Mouse (Mus musculus) hindbrain, embryonic 10.5 days (tissue): ENCODE data around the gene Dpep2nb. TPM values are rescaled to one million over a fixed set of nuclear protein-coding genes. Genes with fewer than 3 reads are reported as not detected.
A peak's percentile ranks its signal among the peaks of the same experiment; 100 is the strongest.
"Not testable (repeated sequence)": the region's sequence is repeated elsewhere in the genome, so short reads cannot be mapped to it uniquely, and the experiment has no call there.

Experiments used
- DNase-seq: peaks from one replicate; pipeline ENCODE4 v3.0.0-alpha.2; 2017; ENCODE audit warnings: low spot score
- H3K27ac ChIP-seq: fragments of 300-500 bp; sonication (generic); 2 replicates; pipeline ENCODE4 v1.5.1; 2016; ENCODE audit warnings: mild to moderate bottlenecking, moderate library complexity
- H3K27me3 ChIP-seq: fragments of 300-500 bp; sonication (generic); 2 replicates; pipeline ENCODE4 v1.6.1; 2016; ENCODE audit warnings: mild to moderate bottlenecking; ENCODE audit not compliant: poor library complexity, insufficient read depth, severe bottlenecking
- H3K36me3 ChIP-seq: fragments of 300-500 bp; sonication (generic); 2 replicates; pipeline ENCODE4 v1.6.1; 2016; ENCODE audit warnings: mild to moderate bottlenecking, moderate library complexity
- H3K4me1 ChIP-seq: fragments of 300-500 bp; sonication (generic); replicated peaks from 2 replicates; pipeline ENCODE4 v1.6.1; 2016; ENCODE audit warnings: mild to moderate bottlenecking
- H3K4me3 ChIP-seq: fragments of 300-500 bp; sonication (generic); 2 replicates; pipeline ENCODE4 v1.5.1; 2016; ENCODE audit warnings: mild to moderate bottlenecking, moderate library complexity
- H3K9me3 ChIP-seq: fragments of 300-500 bp; sonication (generic); 2 replicates; pipeline ENCODE4 v1.6.1; 2016; ENCODE audit warnings: mild to moderate bottlenecking, moderate library complexity
- WGBS: fragments of 180-500 bp; shearing (Covaris S2); methylation state at CpG from one replicate; pipeline ENCODE4 v1.1.7; 2016; 5-methylcytosine and 5-hydroxymethylcytosine counted together
- polyA plus RNA-seq: library from polyadenylated mRNA; unstranded; fragments of >200 nt; fragmentation: Nextera tagmentation; extraction: Ambion mirVana; gene quantifications from 2 replicates; pipeline ENCODE4 v1.2.1, GENCODE M21; 2016

The Dpep2nb gene
- polyA plus RNA-seq, 1 experiment from 2014 or later, result not detected

GRCm38 (mm10) chr8:106038721-106039120, 32.9 kb upstream of the Dpep2nb start:
- H3K4me3 ChIP-seq, result no peak overlapping the region
- H3K36me3 ChIP-seq, result peaks cover 27% of the 10 kb centered on the region
- WGBS, result 93% methylated on average over 10 of the region's 10 CpGs
- no peaks in the 10 kb centered on the region for H3K4me1 ChIP-seq
- H3K27ac ChIP-seq, result no peak overlapping the region
- H3K9me3 ChIP-seq, result no peaks in the 10 kb centered on the region
- no peaks in the 10 kb centered on the region for H3K27me3 ChIP-seq
- no peak for DNase-seq

GRCm38 (mm10) chr8:106022483-106022882, 16.7 kb upstream of the Dpep2nb start:
- no peaks in the 10 kb centered on the region for H3K4me1 ChIP-seq
- no peaks in the 10 kb centered on the region for H3K9me3 ChIP-seq
- H3K36me3 ChIP-seq, result peaks cover 38% of the 10 kb centered on the region
- no peak overlapping the region for H3K4me3 ChIP-seq
- no peaks in the 10 kb centered on the region for H3K27me3 ChIP-seq
- peak; percentile 70 for DNase-seq
- H3K27ac ChIP-seq, result no peak overlapping the region

- Histone ChIP-seq H3K27me3 (no peaks in the 10 kb centered on the region), H3K9me3 (no peaks in the 10 kb centered on the region), H3K4me3 (no peak overlapping the region), H3K4me1 (no peaks in the 10 kb centered on the region), H3K27ac (no peak overlapping the region), H3K36me3 (peaks cover 40% of the 10 kb centered on the region)
- DNase-seq, result no peak
- WGBS, result 95% methylated on average over 3 of the region's 3 CpGs
These were observed 12.3 kb upstream of the Dpep2nb start for GRCm38 (mm10) chr8:106018039-106018438.

GRCm38 (mm10) chr8:106017130-106017529, 11.4 kb upstream of the Dpep2nb start:
- Histone ChIP-seq H3K4me3 (no peak overlapping the region), H3K27ac (no peak overlapping the region), H3K4me1 (peaks cover under 1% of the 10 kb centered on the region), H3K9me3 (no peaks in the 10 kb centered on the region), H3K27me3 (no peaks in the 10 kb centered on the region), H3K36me3 (peaks cover 40% of the 10 kb centered on the region)
- no peak for DNase-seq
- WGBS, result 96% methylated on average over 7 of the region's 7 CpGs

DNA sequence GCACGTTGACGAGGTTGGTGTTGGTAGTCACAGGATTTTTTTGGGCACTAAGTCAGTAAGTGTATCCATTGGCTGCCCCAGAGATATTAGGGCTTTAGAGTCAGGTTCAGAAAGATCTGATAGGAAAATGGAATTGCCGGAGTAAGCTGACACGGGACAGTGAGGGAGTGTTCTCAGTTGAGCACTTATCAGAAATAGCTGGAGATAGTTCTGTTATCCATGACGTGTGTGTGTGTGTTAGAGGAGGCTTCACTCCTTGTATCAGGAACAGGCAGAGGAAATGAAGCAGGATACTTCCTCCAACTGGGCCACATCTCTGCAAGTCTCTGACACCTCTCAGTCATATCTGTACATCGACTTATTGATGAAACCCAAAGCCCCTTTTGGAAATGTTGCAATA, 10.5 kb upstream of the Dpep2nb start:
- Histone ChIP-seq H3K4me1 (peaks cover 6% of the 10 kb centered on the region), H3K36me3 (peaks cover 40% of the 10 kb centered on the region), H3K27me3 (no peaks in the 10 kb centered on the region), H3K9me3 (no peaks in the 10 kb centered on the region), H3K27ac (no peak overlapping the region), H3K4me3 (no peak overlapping the region)
- WGBS, result 93% methylated on average over 6 of the region's 6 CpGs
- no peak for DNase-seq

- peaks cover 33% of the 10 kb centered on the region for H3K36me3 ChIP-seq
- WGBS, result 84% methylated on average over 8 of the region's 8 CpGs
- not testable (repeated sequence) for H3K9me3 ChIP-seq, H3K27me3 ChIP-seq, DNase-seq
- H3K27ac ChIP-seq, result peak overlapping the region; percentile 93; the same call in 1 of the 2 replicates
- H3K4me3 ChIP-seq, result peak overlapping the region; percentile 100
- H3K4me1 ChIP-seq, result peaks cover 23% of the 10 kb centered on the region
These were observed 6.4 kb upstream of the Dpep2nb start for GRCm38 (mm10) chr8:106012203-106012602.

GRCm38 (mm10) chr8:106011643-106011986, 5.8 kb upstream of the Dpep2nb start, which contains the start of gene Ddx28:
Gene Ddx28 (minus strand): TSS chr8:106011882.
- WGBS, result 3% methylated on average over 6 of the region's 6 CpGs
- DNase-seq, result no peak
- H3K27ac ChIP-seq, result peak within 1 kb of the TSS; percentile 93

GRCm38 (mm10) chr8:106010748-106011642, 5.2 kb upstream of the Dpep2nb start:
- WGBS, result 2% methylated on average over 74 of the region's 74 CpGs
- Histone ChIP-seq H3K4me1 (peaks cover 23% of the 10 kb centered on the region), H3K27ac (peak overlapping the region; percentile 93)

More at GRCm38 (mm10) chr8:106011643-106011986, 5.8 kb upstream of the Dpep2nb start, which contains the start of gene Ddx28:
- Histone ChIP-seq H3K27me3 (no peaks in the 10 kb centered on the region), H3K9me3 (no peaks in the 10 kb centered on the region), H3K4me1 (peaks cover 23% of the 10 kb centered on the region), H3K4me3 (peak within 1 kb of the TSS; percentile 100), H3K36me3 (peaks cover 28% of the 10 kb centered on the region)

DNA sequence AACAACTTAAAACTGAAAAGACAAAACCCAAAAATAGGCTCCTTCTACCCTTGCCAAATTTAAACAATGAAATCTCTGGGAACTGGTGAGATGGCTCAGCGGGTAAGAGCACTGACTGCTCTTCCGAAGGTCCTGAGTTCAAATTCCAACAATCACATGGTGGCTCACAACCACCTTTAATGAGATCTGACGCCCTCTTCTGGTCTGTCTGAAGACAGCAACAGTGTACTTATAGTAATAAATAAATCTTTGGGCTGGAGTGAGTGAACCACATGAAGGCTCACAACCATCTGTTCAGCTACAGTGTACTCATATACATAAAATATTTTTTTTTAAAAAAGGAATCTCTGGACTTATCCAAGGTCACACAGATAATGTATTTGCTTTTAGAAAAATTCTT, 2.1 kb upstream of the Dpep2nb start:
- H3K4me1 ChIP-seq, result peaks cover 23% of the 10 kb centered on the region
- not testable (repeated sequence) for H3K27me3 ChIP-seq, H3K9me3 ChIP-seq, DNase-seq, H3K4me3 ChIP-seq, H3K27ac ChIP-seq
- WGBS, result 60% methylated on average over 3 of the region's 3 CpGs
- H3K36me3 ChIP-seq, result peaks cover 17% of the 10 kb centered on the region

More at GRCm38 (mm10) chr8:106010748-106011642, 5.2 kb upstream of the Dpep2nb start:
- Histone ChIP-seq H3K4me3 (peak overlapping the region; percentile 100), H3K27me3 (no peaks in the 10 kb centered on the region), H3K9me3 (no peaks in the 10 kb centered on the region), H3K36me3 (peaks cover 24% of the 10 kb centered on the region)
- peak; percentile 93 for DNase-seq

- 80% methylated on average over 3 of the region's 3 CpGs for WGBS
- no peak overlapping the region for H3K27ac ChIP-seq
These were observed 1.4 kb upstream of the Dpep2nb start for GRCm38 (mm10) chr8:106007135-106007534.

GRCm38 (mm10) chr8:106006413-106006812, 638 bp upstream of the Dpep2nb start:
- H3K4me1 ChIP-seq, result peaks cover 17% of the 10 kb centered on the region
- no peak for DNase-seq
- no peaks in the 10 kb centered on the region for H3K9me3 ChIP-seq
- no peaks in the 10 kb centered on the region for H3K27me3 ChIP-seq
- no peak overlapping the region for H3K27ac ChIP-seq
- 84% methylated on average over 4 of the region's 4 CpGs for WGBS
- peaks cover 17% of the 10 kb centered on the region for H3K36me3 ChIP-seq
- H3K4me3 ChIP-seq, result no peak overlapping the region

More at GRCm38 (mm10) chr8:106007135-106007534, 1.4 kb upstream of the Dpep2nb start:
- no peak for DNase-seq
- Histone ChIP-seq H3K27me3 (no peaks in the 10 kb centered on the region), H3K4me3 (no peak overlapping the region), H3K36me3 (peaks cover 17% of the 10 kb centered on the region), H3K4me1 (peaks cover 22% of the 10 kb centered on the region), H3K9me3 (no peaks in the 10 kb centered on the region)

DNA sequence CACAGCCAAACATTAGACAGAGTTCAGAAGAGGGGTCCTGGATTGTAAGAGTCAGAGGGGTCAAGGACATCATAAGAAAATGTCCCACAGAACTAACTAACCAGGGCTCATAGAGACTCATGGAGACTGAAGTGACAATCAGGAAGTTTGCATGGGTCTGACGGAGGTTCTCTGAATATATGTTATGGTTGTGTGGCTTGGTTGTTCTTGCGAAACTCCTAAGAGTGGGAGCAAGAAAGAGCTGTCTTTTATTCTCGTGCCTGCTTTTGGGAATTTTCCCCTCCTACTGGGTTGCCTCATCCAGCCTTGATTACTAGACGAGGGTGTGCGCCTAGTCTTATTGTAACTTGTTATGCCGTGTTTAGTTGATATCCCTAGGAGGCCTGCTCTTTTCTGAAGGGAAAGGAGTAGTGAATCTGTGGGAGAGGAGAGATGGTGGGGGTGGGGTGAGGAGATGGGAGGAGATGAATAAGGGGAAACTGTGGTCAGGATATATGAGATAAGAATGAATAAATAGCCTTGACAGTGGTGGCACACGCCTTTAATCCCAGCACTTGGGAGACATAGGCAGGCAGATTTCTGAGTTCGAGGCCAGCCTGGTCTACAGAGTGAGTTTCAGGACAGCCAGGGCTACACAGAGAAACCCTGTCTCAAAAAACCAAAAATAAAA, 1.1 kb downstream of the Dpep2nb start:
- H3K36me3 ChIP-seq, result peaks cover 11% of the 10 kb centered on the region
- 84% methylated on average over 8 of the region's 8 CpGs for WGBS

DNA sequence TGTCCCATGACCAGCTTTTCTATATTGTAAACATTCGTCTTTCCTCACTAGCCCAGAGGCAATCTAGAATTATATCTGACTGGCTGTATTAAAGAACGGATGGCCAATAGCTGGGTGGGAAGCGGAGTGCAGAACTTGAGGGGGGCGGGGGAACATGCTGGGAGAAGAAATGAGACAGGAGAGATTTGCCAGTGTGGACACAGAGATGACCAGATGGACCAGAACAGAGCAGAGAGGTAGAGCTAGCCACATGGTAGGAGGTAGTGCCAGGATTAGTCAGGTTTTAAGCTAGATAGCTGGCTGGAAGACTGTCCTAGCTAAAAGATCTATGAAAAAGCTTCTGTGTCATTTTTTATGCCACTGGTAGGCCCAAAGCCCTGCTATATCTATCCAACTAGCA, 3.9 kb downstream of the Dpep2nb start:
- H3K36me3 ChIP-seq, result no peaks in the 10 kb centered on the region
- no peak for DNase-seq
- no peaks in the 10 kb centered on the region for H3K4me1 ChIP-seq
- H3K27me3 ChIP-seq, result no peaks in the 10 kb centered on the region
- H3K9me3 ChIP-seq, result no peaks in the 10 kb centered on the region
- 85% methylated on average over 4 of the region's 4 CpGs for WGBS
- H3K4me3 ChIP-seq, result no peak overlapping the region
- no peak overlapping the region for H3K27ac ChIP-seq

More for the DNA sequence above, 1.1 kb downstream of the Dpep2nb start:
- Histone ChIP-seq H3K27ac (no peak overlapping the region), H3K9me3 (no peaks in the 10 kb centered on the region), H3K4me1 (peaks cover 3% of the 10 kb centered on the region; the same call in 1 of the 2 replicates), H3K27me3 (no peaks in the 10 kb centered on the region), H3K4me3 (no peak overlapping the region)
- no peak for DNase-seq
